Mouse (Mus musculus) cerebellum, adult 8-10 months (tissue): ENCODE data around the gene Sbno2.

Experiments used
- DNase-seq: peaks from one replicate; pipeline ENCODE4 v3.0.0; 2022

The Sbno2 gene

GRCm38 (mm10) chr10:80030736-80031135 is 74.6 kb downstream of the Sbno2 start:
- no peak for DNase-seq

GRCm38 (mm10) chr10:80030191-80030590 is 75.2 kb downstream of the Sbno2 start:
- DNase-seq = no peak

DNA sequence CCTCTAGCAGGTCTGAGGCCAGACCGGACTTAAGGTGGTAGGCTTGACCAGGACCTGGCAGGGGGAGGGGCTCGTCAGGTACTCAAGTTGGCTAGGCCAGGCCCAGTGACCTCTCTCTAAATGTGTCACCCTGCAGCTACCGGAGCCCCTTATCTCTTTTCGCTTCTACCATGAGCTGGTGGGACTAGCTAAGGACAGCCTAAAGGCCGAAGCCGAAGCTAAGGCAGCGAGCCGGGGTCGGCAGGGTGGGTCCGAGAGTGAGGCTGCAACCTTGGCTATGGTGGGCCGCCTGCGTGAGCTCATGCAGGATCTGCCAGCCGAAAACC is 76.9 kb downstream of the Sbno2 start:
- DNase-seq = no peak

- no peak for DNase-seq
Measured at GRCm38 (mm10) chr10:80027681-80028520, 77.5 kb downstream of the Sbno2 start.

DNA sequence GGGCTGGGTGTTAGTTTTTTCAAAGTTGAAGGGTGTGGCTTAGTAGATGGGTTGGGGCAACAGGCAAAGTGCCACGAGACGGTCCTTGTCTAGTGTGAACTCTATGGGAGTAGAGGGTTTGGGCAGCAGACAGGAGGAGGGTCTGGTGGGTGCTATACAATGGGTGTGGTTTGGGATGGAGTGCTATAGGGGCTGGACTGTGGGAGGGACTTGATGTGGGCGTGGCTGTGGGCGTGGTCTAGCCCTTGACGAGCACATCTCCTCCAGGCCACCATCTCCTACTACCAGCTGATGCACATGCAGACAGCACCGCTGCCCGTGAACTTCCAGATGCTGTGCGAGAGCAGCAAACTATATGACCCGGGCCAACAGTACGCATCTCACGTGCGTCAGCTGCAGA is 79.5 kb downstream of the Sbno2 start:
- no peak for DNase-seq

DNA sequence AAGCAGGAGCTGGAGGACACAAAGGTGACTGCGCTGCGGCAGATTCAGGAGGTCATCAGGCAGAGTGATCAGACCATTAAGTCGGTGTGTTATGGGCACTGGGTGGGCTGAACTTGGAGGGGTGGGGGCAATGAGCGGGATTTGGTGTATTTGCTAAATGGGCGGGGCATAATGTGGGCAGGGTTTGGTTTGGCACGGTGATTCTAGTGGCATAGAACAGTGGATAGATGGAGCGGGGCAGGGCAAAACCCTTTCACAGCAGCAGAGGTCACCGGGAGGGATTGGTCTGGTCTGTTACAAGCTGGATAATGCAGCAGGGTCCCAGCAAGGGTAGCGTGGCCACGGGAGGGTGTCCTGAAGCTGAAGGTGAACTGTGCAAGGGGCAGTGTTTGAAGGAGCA is 79.9 kb downstream of the Sbno2 start:
- no peak for DNase-seq

- no peak for DNase-seq
Measured at GRCm38 (mm10) chr10:80025044-80025347, 80.4 kb downstream of the Sbno2 start.

- DNase-seq = no peak
Measured at GRCm38 (mm10) chr10:80024229-80025043, 80.9 kb downstream of the Sbno2 start.

GRCm38 (mm10) chr10:80023758-80024157 is 81.6 kb downstream of the Sbno2 start:
- no peak for DNase-seq

- no peak for DNase-seq
Measured at GRCm38 (mm10) chr10:80022806-80023205, 82.6 kb downstream of the Sbno2 start.

- no peak for DNase-seq
Measured at GRCm38 (mm10) chr10:80022164-80022563, 83.2 kb downstream of the Sbno2 start.

DNA sequence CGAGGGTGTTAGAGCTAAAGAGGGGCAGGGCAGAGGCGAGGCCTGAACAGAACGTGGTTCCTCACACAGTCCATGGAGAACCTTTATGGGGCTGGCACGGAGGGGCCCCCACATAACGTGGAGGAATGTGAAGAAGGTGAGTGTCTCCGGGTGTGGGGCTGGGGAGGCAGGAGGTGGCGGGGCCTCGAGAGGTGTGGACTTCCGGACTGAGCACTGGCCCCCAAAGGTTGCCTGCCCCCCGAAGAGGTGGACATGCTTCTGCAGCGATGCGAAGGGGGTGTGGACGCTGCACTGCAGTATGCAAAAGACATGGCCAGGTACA is 84.1 kb downstream of the Sbno2 start:
- no peak for DNase-seq

DNA sequence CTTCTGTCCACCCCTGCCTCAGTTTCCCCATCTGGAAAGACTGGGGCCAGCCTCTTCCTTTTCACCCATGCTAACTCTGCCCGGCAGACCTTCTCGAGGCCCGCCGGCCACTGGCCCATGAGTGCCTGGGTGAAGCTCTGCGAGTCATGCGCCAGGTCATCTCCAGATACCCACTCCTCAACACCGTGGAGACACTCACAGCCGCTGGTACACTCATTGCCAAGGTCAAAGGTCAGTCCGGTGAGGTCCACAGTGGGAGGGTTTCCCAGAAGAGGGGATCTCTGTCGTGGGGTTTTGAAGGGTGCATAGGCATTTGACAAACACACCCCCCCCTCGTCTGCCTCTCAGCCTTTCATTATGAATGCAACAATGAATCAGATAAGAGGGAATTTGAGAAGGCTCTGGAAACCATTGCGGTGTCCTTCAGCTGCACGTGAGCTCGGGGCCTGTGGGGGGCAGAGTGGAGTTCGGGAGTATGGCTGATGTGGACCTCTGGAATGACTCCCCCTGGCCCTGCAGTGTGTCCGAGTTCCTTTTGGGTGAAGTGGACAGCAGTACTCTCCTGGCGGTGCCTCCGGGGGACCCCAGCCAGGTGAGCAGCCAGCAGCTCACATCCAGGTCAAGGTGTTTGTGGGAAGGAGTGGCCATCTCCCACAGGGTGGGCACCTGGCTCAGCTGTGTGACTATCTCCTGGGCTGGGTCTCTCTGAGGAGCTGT is 84.6 kb downstream of the Sbno2 start:
- no peak for DNase-seq

DNA sequence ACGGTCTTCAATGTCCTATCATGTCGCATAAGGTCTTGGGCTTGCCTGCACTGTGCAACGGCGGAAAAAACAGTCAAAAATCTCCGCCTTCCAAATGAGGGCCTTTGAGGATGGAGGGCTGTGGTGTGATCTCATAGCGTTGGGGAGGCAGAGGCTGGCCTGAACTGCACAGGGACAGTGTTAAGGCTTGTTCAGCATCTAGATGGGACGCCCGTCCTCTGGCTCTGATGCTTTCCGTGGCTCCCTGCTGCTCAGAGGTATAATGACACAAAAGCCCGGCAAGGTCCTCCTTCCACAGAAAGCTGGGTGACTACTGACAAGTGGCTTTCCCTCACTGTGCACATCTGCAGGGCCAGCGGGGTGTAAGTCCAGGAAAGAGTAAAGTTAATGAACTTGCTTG is 85.2 kb downstream of the Sbno2 start:
- DNase-seq = no peak

DNA sequence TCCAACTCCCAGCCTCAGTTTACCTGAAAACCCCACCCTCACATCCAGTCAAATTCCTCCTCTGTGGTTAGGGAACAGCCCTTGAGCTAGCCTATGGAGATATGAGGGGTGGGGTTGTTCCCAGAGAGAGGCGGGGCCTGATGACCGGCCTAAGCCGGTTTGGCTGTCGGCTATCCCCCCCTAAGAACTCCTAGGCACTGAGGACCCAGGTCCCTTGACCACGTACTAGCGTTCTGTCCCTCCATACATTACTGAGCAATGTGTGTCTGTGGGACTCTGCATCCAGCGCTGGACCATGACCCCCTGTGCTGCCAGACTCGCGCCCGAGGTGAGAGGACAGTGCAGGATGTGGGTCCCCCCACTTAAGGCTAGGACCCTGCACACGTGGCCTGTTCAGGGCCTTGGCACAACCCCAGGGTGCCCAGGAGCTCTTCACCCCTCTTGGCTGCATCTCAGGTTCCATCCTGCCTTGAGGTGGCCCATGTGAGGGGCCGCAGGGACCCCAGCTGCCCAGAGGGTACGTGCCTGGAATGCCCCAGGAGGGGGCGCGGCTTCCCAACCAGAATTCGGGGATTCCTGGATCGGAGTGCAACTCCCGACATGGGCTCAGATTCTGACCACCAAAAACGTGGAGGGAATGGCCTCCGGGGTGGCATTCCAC is 85.8 kb downstream of the Sbno2 start:
- no peak for DNase-seq

DNA sequence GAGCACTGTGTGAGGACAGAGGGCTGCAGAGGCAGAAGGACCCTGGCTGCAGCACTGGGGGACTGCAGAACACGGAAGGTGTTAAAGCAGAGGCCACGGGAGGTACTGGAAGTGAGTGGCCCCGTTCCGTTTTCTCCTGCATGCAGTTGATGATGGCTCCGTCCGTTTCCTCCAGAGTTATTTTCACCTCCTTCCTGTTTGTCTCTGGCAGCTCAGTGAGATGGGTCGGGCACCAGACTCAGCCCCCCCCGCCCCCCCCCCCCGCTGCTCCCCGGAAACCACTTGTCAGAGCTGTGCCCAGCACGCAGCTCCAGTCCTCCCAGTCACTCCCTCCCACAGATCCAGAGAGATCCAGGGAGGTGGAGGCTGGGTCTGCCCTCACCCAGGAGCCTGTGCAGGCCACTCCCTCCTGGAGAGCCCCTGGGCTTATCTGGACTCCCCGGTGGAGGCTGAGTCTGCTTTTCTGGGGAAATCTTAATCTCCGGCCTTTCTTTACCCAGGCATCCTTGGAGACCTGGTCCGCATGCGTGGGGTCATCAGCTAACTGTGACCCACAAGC is 86.6 kb downstream of the Sbno2 start:
- DNase-seq = no peak

DNA sequence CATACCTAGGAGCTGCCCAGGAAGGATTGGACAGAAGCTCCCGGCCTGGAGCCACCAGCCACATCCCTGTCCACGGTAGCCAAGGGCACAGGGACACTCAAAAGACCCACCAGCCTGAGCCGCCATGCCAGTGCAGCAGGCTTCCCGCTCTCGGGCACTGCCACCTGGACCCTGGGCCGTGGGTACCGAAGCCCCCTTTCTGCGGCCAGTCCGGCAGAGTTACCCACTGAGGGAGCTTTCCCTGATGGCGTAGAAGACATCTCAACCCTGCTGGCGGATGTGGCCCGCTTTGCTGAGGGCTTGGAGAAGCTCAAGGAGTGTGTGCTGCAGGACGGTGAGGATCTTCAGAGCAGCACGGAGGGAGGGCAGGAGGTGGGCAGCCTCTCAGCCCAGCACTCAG is 87.6 kb downstream of the Sbno2 start:
- DNase-seq = no peak

GRCm38 (mm10) chr10:80017361-80017760 is 88.0 kb downstream of the Sbno2 start:
- DNase-seq = no peak

DNA sequence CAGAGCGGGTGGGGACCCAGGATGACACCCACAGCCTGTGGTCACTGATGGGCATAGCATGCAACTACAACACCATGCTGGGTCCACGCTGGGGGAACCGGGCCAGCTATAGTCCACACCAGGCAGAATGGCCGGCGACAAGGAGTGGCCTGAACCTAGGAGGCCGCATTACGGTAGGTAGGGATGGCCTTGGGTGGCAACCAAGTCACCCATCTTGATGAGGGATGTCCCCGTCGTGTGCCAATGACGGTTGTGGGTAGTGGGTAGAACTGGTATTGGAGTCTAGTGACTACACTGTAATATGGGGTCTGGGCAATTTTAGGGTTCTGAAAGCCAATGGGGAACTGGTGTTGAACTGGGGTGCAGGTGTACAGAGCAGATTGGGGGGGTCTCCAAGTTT is 88.4 kb downstream of the Sbno2 start:
- DNase-seq = no peak

DNA sequence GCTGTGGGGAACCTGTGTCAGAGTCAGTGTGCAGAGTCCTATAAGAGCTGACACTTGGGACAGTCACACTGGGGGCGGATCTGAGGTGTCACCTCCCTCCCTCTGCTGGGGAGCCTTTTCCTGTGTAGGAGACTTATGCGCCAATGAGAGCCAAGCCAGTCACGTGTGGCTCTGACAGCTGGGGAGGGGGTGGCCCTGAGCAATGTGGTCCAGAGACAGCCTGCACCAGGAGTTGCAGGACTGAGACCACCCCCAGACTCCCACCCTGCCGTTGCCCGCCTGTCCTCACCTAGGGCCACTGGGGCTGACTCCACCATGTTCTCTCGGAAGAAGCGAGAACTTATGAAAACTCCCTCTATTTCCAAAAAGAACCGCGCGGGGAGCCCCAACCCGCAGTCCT is 88.9 kb downstream of the Sbno2 start, which contains the start of gene Arhgap45:
Gene Arhgap45 (plus strand): TSS at position 143 of the 400 bp plus-strand sequence.
- no peak for DNase-seq

DNA sequence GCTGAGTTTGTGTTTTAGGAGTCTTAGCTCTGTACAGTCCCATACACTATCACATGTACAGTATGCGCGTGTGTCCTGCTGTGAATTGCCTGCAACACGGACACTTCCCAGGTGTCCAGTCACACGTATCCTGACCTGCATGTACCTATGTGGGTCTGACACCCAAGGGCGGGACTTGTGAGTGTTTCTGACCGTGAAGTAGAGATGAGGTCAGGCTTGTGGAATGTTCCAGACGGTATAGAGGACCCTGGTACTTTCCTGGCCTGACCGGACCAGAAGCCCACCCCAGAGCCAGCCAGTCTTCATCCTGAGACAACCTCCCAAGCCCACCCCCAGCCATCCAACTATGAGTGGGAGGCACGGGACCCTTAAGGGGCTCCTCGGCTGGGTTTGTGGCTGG is 89.8 kb downstream of the Sbno2 start:
- DNase-seq = no peak

DNA sequence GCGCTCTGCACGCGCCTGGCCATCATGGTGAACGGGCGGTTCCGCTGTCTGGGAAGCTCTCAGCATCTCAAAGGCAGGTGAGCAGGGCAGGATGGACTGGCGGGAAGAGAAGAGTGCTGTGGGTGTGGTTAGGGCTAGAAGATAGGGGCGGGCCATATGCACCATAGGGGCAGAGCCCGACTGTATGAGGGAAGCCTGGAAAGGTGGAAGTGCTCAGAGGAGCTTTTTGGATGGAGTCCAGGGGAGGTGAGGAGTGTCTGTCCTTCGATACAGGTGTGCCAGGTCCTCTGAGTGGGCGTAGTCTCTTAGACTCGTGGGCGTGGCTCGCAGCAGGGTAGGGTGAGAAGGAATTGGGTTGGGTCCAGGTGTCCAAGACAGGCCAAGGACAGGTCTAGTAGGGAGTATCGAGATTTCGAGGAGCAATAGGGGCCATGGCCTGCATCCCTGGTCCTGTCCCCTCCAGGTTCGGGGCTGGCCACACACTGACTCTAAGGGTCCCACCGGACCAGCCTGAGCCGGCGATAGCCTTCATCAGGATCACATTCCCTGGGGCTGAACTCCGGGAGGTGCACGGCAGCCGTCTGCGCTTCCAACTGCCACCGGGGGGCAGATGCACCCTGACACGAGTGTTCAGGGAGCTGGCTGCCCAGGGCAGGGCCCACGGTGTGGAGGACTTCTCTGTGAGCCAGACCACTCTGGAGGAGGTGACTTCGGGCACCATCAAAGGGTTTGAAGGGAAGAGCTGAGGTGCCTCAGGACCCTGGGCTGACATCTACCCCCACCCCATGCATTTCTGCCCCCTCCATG is 90.7 kb downstream of the Sbno2 start:
- DNase-seq = no peak
